Mouse (Mus musculus): ENCODE measurements around the gene Klc1.

- TF ChIP-seq HCFC1 (IDR thresholded peaks at IDR 0.05; ENCODE audit: borderline replicate concordance, insufficient read depth, low read length) (no peak), ZC3H11A (IDR thresholded peaks at IDR 0.05; ENCODE audit: borderline replicate concordance, low read depth, low read length) (no peak), CHD2 (IDR thresholded peaks at IDR 0.05; ENCODE audit: low read depth, low read length) (no peak), ZNF384 (IDR thresholded peaks at IDR 0.05; ENCODE audit: low read depth, low read length) (no peak), MAFK (IDR thresholded peaks at IDR 0.05; ENCODE audit: insufficient read depth, low read depth, low read length) (no peak)
Observed at GRCm38 (mm10) chr12:111774156-111774555, 15.5 kb downstream of the Klc1 start.
